Mouse (Mus musculus) intestine, embryonic 16.5 days (tissue): ENCODE measurements at regions not wholly inside any gene's neighbourhood (a gene's known extent, or its start where the extent isn't known, plus 50 kb on each side); places are given as distances from the start of the nearest gene placed in this dataset.

Experiments
- ATAC-seq: fragments of 200-750 bp; cut with Nextera tagmentation; 2 replicates; pipeline ENCODE4 v1.8.0; 2017; ENCODE audit warnings: moderate TSS enrichment, moderate library complexity
- H3K27ac ChIP-seq: fragments of 300-500 bp; sonication (generic); 2 replicates; pipeline ENCODE4 v1.5.1; 2014; ENCODE audit warnings: mild to moderate bottlenecking, low read length
- H3K27me3 ChIP-seq: fragments of 300-500 bp; sonication (generic); replicated peaks from 2 replicates; pipeline ENCODE4 v1.6.1; 2014; ENCODE audit warnings: low read length, control low read depth, mixed read lengths; ENCODE audit not compliant: control insufficient read depth, insufficient read depth
- H3K36me3 ChIP-seq: fragments of 300-500 bp; sonication (generic); 2 replicates; pipeline ENCODE4 v1.6.1; 2014; ENCODE audit warnings: low read length, control low read depth; ENCODE audit not compliant: control insufficient read depth, insufficient read depth
- H3K4me1 ChIP-seq: fragments of 300-500 bp; sonication (generic); 2 replicates; pipeline ENCODE4 v1.6.1; 2014; ENCODE audit warnings: low read length, control low read depth, mixed read lengths; ENCODE audit not compliant: control insufficient read depth, insufficient read depth
- H3K4me2 ChIP-seq: fragments of 300-500 bp; sonication (generic); 2 replicates; pipeline ENCODE4 v1.6.1; 2014; ENCODE audit warnings: low read depth, low read length, control low read depth
- H3K4me3 ChIP-seq: fragments of 300-500 bp; sonication (generic); 2 replicates; pipeline ENCODE4 v1.5.1; 2014; ENCODE audit warnings: mild to moderate bottlenecking, low read length
- H3K9ac ChIP-seq: fragments of 300-500 bp; sonication (generic); 2 replicates; pipeline ENCODE4 v1.6.1; 2014; ENCODE audit warnings: low read depth, low read length
- H3K9me3 ChIP-seq: fragments of 300-500 bp; sonication (generic); 2 replicates; pipeline ENCODE4 v1.6.1; 2016; ENCODE audit warnings: low read length, control low read depth; ENCODE audit not compliant: control insufficient read depth
- WGBS: fragments of 180-500 bp; shearing (Covaris S2); extraction: QIAGEN DNeasy Blood & Tissue Kit; methylation state at CpG from one replicate; pipeline ENCODE4 v1.1.7; 2014; 5-methylcytosine and 5-hydroxymethylcytosine counted together

GRCm38 (mm10) chr17:79798361-79798760 is 83.5 kb upstream of the Cyp1b1 start:
- H3K9ac ChIP-seq: no peak overlapping the region
- no peaks in the 10 kb centered on the region for H3K9me3 ChIP-seq
- no peak overlapping the region for H3K27ac ChIP-seq
- H3K4me1 ChIP-seq: 0 out of 2 replicates have a peak, but pooled peaks cover 2% of the 10 kb centered on the region
- WGBS: 66% methylated on average over 6 of the region's 6 CpGs
- no peaks in the 10 kb centered on the region for H3K27me3 ChIP-seq
- no peak overlapping the region for H3K4me3 ChIP-seq
- H3K36me3 ChIP-seq: no peaks in the 10 kb centered on the region
- no peak for ATAC-seq
- H3K4me2 ChIP-seq: no peak overlapping the region

- Histone ChIP-seq H3K27me3 (no peaks in the 10 kb centered on the region), H3K9me3 (no peaks in the 10 kb centered on the region), H3K27ac (no peak overlapping the region), H3K4me2 (no peak overlapping the region), H3K9ac (no peak overlapping the region), H3K36me3 (no peaks in the 10 kb centered on the region), H3K4me3 (no peak overlapping the region), H3K4me1 (no peaks in the 10 kb centered on the region; the same call in 1 of the 2 replicates)
- WGBS: 26% methylated on average over 7 of the region's 7 CpGs
- peak; percentile 67 for ATAC-seq
Observed at GRCm38 (mm10) chr17:79790166-79790565, 75.3 kb upstream of the Cyp1b1 start.

GRCm38 (mm10) chr17:79787201-79787600 is 72.3 kb upstream of the Cyp1b1 start:
- H3K27ac ChIP-seq: no peak overlapping the region

GRCm38 (mm10) chr17:79786691-79787090 is 71.8 kb upstream of the Cyp1b1 start:
- Histone ChIP-seq H3K4me3 (no peak overlapping the region), H3K36me3 (no peaks in the 10 kb centered on the region)

More at GRCm38 (mm10) chr17:79787201-79787600, 72.3 kb upstream of the Cyp1b1 start:
- Histone ChIP-seq H3K4me3 (no peak overlapping the region), H3K27me3 (no peaks in the 10 kb centered on the region), H3K9me3 (no peaks in the 10 kb centered on the region), H3K36me3 (no peaks in the 10 kb centered on the region), H3K4me1 (no peaks in the 10 kb centered on the region; the same call in 1 of the 2 replicates), H3K9ac (no peak overlapping the region), H3K4me2 (no peak overlapping the region)
- WGBS: 67% methylated on average over 2 of the region's 2 CpGs
- no peak for ATAC-seq

GRCm38 (mm10) chr17:79786270-79786669 is 71.4 kb upstream of the Cyp1b1 start:
- Histone ChIP-seq H3K27me3 (no peaks in the 10 kb centered on the region), H3K27ac (no peak overlapping the region), H3K4me3 (no peak overlapping the region), H3K4me2 (no peak overlapping the region), H3K9ac (no peak overlapping the region), H3K4me1 (no peaks in the 10 kb centered on the region; the same call in 1 of the 2 replicates), H3K9me3 (no peaks in the 10 kb centered on the region), H3K36me3 (no peaks in the 10 kb centered on the region)
- WGBS: 93% methylated on average over 5 of the region's 5 CpGs
- ATAC-seq: no peak

More at GRCm38 (mm10) chr17:79786691-79787090, 71.8 kb upstream of the Cyp1b1 start:
- Histone ChIP-seq H3K9me3 (no peaks in the 10 kb centered on the region), H3K27ac (no peak overlapping the region), H3K4me2 (no peak overlapping the region), H3K4me1 (no peaks in the 10 kb centered on the region; the same call in 1 of the 2 replicates), H3K27me3 (no peaks in the 10 kb centered on the region), H3K9ac (no peak overlapping the region)
- ATAC-seq: no peak
- WGBS: 71% methylated on average over 5 of the region's 5 CpGs

GRCm38 (mm10) chr17:79784256-79784870 is 69.5 kb upstream of the Cyp1b1 start:
- no peaks in the 10 kb centered on the region for H3K36me3 ChIP-seq
- no peak overlapping the region for H3K27ac ChIP-seq
- no peaks in the 10 kb centered on the region; the same call in 1 of the 2 replicates for H3K4me1 ChIP-seq
- no peak overlapping the region for H3K4me2 ChIP-seq
- no peak overlapping the region for H3K4me3 ChIP-seq
- H3K27me3 ChIP-seq: no peaks in the 10 kb centered on the region
- ATAC-seq: no peak
- WGBS: 84% methylated on average over 6 of the region's 6 CpGs
- H3K9ac ChIP-seq: no peak overlapping the region
- H3K9me3 ChIP-seq: peaks cover 4% of the 10 kb centered on the region; the same call in 1 of the 2 replicates

- peaks cover 4% of the 10 kb centered on the region; the same call in 1 of the 2 replicates for H3K9me3 ChIP-seq
- no peaks in the 10 kb centered on the region for H3K4me1 ChIP-seq
- H3K4me2 ChIP-seq: no peak overlapping the region
- H3K4me3 ChIP-seq: no peak overlapping the region
- H3K27me3 ChIP-seq: no peaks in the 10 kb centered on the region
- no peak for ATAC-seq
- H3K27ac ChIP-seq: no peak overlapping the region
- no peak overlapping the region for H3K9ac ChIP-seq
- 86% methylated on average over 13 of the region's 13 CpGs for WGBS
- no peaks in the 10 kb centered on the region for H3K36me3 ChIP-seq
Observed at GRCm38 (mm10) chr17:79781733-79782663, 67.1 kb upstream of the Cyp1b1 start.

- Histone ChIP-seq H3K9me3 (peaks cover 4% of the 10 kb centered on the region; the same call in 1 of the 2 replicates), H3K9ac (no peak overlapping the region), H3K36me3 (no peaks in the 10 kb centered on the region), H3K4me2 (no peak overlapping the region), H3K27me3 (no peaks in the 10 kb centered on the region), H3K4me1 (no peaks in the 10 kb centered on the region), H3K27ac (no peak overlapping the region), H3K4me3 (no peak overlapping the region)
- WGBS: 83% methylated on average over 2 of the region's 2 CpGs
- no peak for ATAC-seq
Observed at GRCm38 (mm10) chr17:79781262-79781661, 66.4 kb upstream of the Cyp1b1 start.

GRCm38 (mm10) chr17:79777874-79778395 is 63.1 kb upstream of the Cyp1b1 start:
- peaks cover 4% of the 10 kb centered on the region; the same call in 1 of the 2 replicates for H3K9me3 ChIP-seq
- no peak overlapping the region for H3K4me3 ChIP-seq
- no peaks in the 10 kb centered on the region for H3K4me1 ChIP-seq
- ATAC-seq: no peak
- H3K4me2 ChIP-seq: no peak overlapping the region
- 61% methylated on average over 8 of the region's 8 CpGs for WGBS
- H3K9ac ChIP-seq: no peak overlapping the region
- no peaks in the 10 kb centered on the region for H3K27me3 ChIP-seq
- no peak overlapping the region for H3K27ac ChIP-seq
- no peaks in the 10 kb centered on the region for H3K36me3 ChIP-seq
